Mouse (Mus musculus): ENCODE measurements around the gene Mvb12a.

- TF ChIP-seq CTCF (IDR thresholded peaks at IDR 0.05; ENCODE audit: low read depth, low read length), result no peak
- no peak for TF ChIP-seq TAL1 (conservative IDR thresholded peaks at IDR 0.05; ENCODE audit: low read depth, low read length)
- TF ChIP-seq GATA1 (IDR thresholded peaks at IDR 0.05; ENCODE audit: borderline replicate concordance, low read length), result no peak
- TF ChIP-seq POLR2AphosphoS5 (IDR thresholded peaks at IDR 0.05; ENCODE audit: insufficient replicate concordance, low read depth, low read length), result no peak
- TF ChIP-seq GATA2 (IDR thresholded peaks at IDR 0.05; ENCODE audit: borderline replicate concordance, low read depth, low read length), result no peak
Observed at GRCm38 (mm10) chr8:71497077-71497645, 45.6 kb upstream of the Mvb12a start.
